Mouse (Mus musculus): ENCODE results near the gene Errfi1.

GRCm38 (mm10) chr4:150910164-150910951 lies 56.6 kb downstream of the Errfi1 start:
- TF ChIP-seq BHLHE40 (IDR thresholded peaks at IDR 0.05; ENCODE audit: borderline replicate concordance, low read depth, low read length) (no peak), NELFE (IDR thresholded peaks at IDR 0.05; ENCODE audit: low read depth, low read length) (no peak)
